Mouse (Mus musculus): Measurements from ENCODE around the gene Slc35e3. TPM values are rescaled to one million over a fixed set of nuclear protein-coding genes. Genes with fewer than 3 reads are reported as not detected.
"Not testable (repeated sequence)": the region's sequence is repeated elsewhere in the genome, so short reads cannot be mapped to it uniquely, and the experiment has no call there.

The Slc35e3 gene
- polyA plus RNA-seq, 1 experiment from 2014 or later: 2.5 TPM

DNA sequence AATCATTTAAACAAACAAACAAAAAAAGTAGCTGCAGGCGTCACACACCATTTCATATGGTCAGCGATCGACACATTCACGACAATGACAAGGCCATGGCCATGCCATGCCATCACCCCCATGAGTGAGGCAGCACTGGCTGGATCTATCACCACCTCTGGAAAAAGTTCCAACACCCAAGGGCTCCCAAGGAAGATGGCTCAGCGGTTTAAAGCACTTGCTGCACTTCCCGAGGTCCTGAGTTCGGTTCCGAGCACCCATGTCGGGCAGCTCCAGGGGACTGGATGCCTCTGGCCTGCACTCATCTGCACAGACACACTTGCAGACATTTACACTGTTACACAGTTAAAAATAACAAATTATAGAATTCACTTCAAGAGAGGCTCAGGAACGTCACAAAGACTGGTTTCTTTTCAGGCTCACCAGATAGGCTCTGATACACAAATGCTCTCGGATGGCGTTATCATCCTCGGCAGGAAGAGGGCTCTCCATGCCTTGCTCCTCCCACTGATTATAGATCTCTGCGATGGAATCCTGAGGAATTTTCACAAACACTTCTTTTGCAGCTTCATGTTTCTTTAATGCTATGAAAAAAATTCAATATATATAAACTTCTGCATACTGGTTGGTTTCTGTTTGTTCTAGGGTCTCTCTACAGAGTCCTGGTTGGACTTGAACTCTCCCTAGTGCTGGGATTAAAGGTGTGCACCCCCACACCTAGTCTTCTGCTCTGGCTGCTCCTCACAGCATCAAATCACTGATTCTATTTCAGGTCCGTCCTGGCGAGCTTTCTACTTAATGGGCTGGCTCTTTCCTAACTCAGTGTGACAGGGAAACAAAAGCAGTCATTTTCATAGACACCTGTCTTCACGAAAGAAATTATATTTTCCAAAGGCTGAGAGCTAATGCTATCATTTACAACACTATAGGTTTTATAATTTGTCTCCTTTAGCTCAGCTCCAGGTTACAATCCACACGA lies 12.9 kb upstream of the Slc35e3 start:
- H3K4me1 ChIP-seq (ENCODE audit: control insufficient read depth, low read depth, low read length): no peaks in the 10 kb centered on the region
- 76% methylated on average over 18 of the region's 18 CpGs for WGBS (ENCODE audit: insufficient replicate concordance)
- no peaks in the 10 kb centered on the region for H3K9me3 ChIP-seq (replicated peaks; ENCODE audit: control insufficient read depth, low read length)
- H3K4me2 ChIP-seq (ENCODE audit: low read depth, low read length): no peak overlapping the region
- no peak overlapping the region for H3K4me3 ChIP-seq (ENCODE audit: low read depth, low read length)
- H3K36me3 ChIP-seq (ENCODE audit: control insufficient read depth, insufficient read depth): peaks cover 53% of the 10 kb centered on the region
- no peak for ATAC-seq (ENCODE audit: low read depth)
- no peak overlapping the region for H3K9ac ChIP-seq (ENCODE audit: low read depth, low read length)
- no peaks in the 10 kb centered on the region for H3K27me3 ChIP-seq (ENCODE audit: control insufficient read depth, insufficient read depth, low read depth, low read length)
- no peak overlapping the region for H3K27ac ChIP-seq (ENCODE audit: low read length)

DNA sequence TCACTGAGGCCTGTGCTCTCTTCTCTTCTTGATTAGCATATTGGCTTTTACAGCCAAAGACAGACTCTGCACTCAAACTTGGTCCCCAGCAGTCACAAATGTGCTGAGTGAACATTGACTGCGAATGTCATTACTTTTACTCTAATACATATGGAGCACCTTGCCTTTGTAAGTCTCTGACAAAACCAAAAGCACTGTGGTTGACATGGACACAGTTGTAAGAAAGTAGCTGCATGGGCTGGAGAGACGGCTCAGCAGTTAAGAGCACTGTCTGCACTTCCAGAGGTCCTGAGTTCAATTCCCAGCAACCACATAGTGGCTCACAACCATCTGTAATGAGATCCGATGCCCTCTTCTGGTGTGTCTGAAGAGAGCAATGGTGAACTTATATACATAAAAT lies 12.2 kb upstream of the Slc35e3 start:
- not testable (repeated sequence) for H3K9ac ChIP-seq (ENCODE audit: low read depth, low read length); ATAC-seq (ENCODE audit: low read depth)
- WGBS (ENCODE audit: insufficient replicate concordance): 91% methylated on average over 3 of the region's 3 CpGs

DNA sequence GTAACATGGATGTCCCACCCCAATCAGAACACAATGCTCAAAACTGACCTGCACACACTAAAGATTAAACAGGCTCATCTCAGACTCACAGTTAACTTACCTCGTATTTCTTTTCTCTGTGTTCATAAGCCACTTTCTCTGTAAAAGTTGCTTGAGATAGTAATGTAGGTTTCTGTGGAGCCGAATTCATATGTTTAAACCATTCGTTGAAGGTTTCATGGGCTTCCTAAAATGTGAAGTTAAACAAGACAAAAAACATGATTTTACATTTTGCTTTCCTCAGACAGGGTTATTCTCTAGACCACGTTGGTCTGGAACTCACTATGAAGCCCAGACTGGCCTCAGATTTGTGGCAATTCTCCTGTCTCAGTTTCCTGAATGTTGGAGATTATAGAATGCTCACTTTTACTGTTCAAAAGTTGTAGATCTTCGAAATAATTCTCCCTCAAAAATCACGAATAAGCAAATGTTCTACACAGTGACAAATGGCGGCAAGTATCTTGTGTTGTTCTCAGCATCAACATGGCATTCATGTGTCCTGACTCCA lies 11.7 kb upstream of the Slc35e3 start:
- ATAC-seq (ENCODE audit: low read depth): no peak
- WGBS (ENCODE audit: insufficient replicate concordance): 82% methylated on average over 7 of the region's 7 CpGs

More for the DNA sequence above, 12.2 kb upstream of the Slc35e3 start:
- H3K36me3 ChIP-seq (ENCODE audit: control insufficient read depth, insufficient read depth): peaks cover 48% of the 10 kb centered on the region
- not testable (repeated sequence) for H3K4me2 ChIP-seq (ENCODE audit: low read depth, low read length); H3K4me3 ChIP-seq (ENCODE audit: low read depth, low read length); H3K9me3 ChIP-seq (replicated peaks; ENCODE audit: control insufficient read depth, low read length); H3K4me1 ChIP-seq (ENCODE audit: control insufficient read depth, low read depth, low read length); H3K27ac ChIP-seq (ENCODE audit: low read length); H3K27me3 ChIP-seq (ENCODE audit: control insufficient read depth, insufficient read depth, low read depth, low read length)

DNA sequence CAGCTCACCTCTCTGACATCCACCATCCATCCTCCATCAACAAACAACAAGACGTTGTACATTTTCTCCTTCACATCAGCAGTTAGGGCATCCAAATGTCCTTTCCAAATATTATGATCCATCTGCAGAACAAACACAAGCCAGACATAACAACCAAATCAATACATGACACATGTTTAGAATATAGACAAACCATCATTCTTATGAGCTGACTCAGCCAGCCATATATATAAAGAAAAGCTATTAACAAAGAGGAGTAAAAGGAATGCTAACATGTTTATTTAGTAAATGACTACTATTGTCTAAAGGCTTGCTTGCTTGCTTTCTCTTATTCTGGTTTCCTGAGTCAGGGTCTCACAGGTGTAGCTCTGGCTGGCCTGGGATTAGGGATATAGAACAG lies 11.1 kb upstream of the Slc35e3 start:
- H3K9me3 ChIP-seq (replicated peaks; ENCODE audit: control insufficient read depth, low read length): no peaks in the 10 kb centered on the region
- no peak overlapping the region for H3K9ac ChIP-seq (ENCODE audit: low read depth, low read length)
- WGBS (ENCODE audit: insufficient replicate concordance): 83% methylated on average over 1 of the region's 1 CpGs
- H3K27me3 ChIP-seq (ENCODE audit: control insufficient read depth, insufficient read depth, low read depth, low read length): no peaks in the 10 kb centered on the region
- H3K4me1 ChIP-seq (ENCODE audit: control insufficient read depth, low read depth, low read length): no peaks in the 10 kb centered on the region
- H3K36me3 ChIP-seq (ENCODE audit: control insufficient read depth, insufficient read depth): peaks cover 44% of the 10 kb centered on the region
- H3K4me2 ChIP-seq (ENCODE audit: low read depth, low read length): no peak overlapping the region
- no peak overlapping the region for H3K27ac ChIP-seq (ENCODE audit: low read length)
- H3K4me3 ChIP-seq (ENCODE audit: low read depth, low read length): no peak overlapping the region
- no peak for ATAC-seq (ENCODE audit: low read depth)

More for the DNA sequence above, 11.7 kb upstream of the Slc35e3 start:
- H3K4me3 ChIP-seq (ENCODE audit: low read depth, low read length): no peak overlapping the region
- peaks cover 44% of the 10 kb centered on the region for H3K36me3 ChIP-seq (ENCODE audit: control insufficient read depth, insufficient read depth)
- no peaks in the 10 kb centered on the region for H3K27me3 ChIP-seq (ENCODE audit: control insufficient read depth, insufficient read depth, low read depth, low read length)
- no peaks in the 10 kb centered on the region for H3K4me1 ChIP-seq (ENCODE audit: control insufficient read depth, low read depth, low read length)
- H3K9ac ChIP-seq (ENCODE audit: low read depth, low read length): no peak overlapping the region
- no peak overlapping the region for H3K27ac ChIP-seq (ENCODE audit: low read length)
- H3K4me2 ChIP-seq (ENCODE audit: low read depth, low read length): no peak overlapping the region
- H3K9me3 ChIP-seq (replicated peaks; ENCODE audit: control insufficient read depth, low read length): no peaks in the 10 kb centered on the region

DNA sequence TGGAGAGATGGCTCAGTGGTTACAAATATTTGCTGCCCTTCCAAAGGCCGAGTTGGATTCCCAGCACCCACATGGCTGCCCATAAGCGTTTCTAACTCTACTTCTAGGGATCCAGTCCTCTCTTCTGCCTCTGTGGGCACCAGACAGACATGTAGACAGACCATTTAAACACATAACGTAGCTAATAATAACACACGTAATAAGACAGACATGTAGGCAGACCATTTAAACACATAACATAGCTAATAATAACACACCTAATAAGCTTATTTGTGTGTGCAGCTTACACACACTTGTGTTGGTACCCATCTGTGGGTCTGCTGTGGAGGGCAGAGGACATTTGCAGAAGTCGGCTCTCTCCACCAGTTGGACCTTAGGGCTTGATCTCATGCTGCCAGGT lies 10.6 kb upstream of the Slc35e3 start:
- ATAC-seq (ENCODE audit: low read depth): no peak
- Histone ChIP-seq H3K9ac (ENCODE audit: low read depth, low read length) (no peak overlapping the region), H3K9me3 (replicated peaks; ENCODE audit: control insufficient read depth, low read length) (no peaks in the 10 kb centered on the region), H3K36me3 (ENCODE audit: control insufficient read depth, insufficient read depth) (peaks cover 48% of the 10 kb centered on the region), H3K4me2 (ENCODE audit: low read depth, low read length) (no peak overlapping the region), H3K27me3 (ENCODE audit: control insufficient read depth, insufficient read depth, low read depth, low read length) (no peaks in the 10 kb centered on the region), H3K4me1 (ENCODE audit: control insufficient read depth, low read depth, low read length) (no peaks in the 10 kb centered on the region), H3K27ac (ENCODE audit: low read length) (no peak overlapping the region), H3K4me3 (ENCODE audit: low read depth, low read length) (no peak overlapping the region)
- 78% methylated on average over 5 of the region's 5 CpGs for WGBS (ENCODE audit: insufficient replicate concordance)

DNA sequence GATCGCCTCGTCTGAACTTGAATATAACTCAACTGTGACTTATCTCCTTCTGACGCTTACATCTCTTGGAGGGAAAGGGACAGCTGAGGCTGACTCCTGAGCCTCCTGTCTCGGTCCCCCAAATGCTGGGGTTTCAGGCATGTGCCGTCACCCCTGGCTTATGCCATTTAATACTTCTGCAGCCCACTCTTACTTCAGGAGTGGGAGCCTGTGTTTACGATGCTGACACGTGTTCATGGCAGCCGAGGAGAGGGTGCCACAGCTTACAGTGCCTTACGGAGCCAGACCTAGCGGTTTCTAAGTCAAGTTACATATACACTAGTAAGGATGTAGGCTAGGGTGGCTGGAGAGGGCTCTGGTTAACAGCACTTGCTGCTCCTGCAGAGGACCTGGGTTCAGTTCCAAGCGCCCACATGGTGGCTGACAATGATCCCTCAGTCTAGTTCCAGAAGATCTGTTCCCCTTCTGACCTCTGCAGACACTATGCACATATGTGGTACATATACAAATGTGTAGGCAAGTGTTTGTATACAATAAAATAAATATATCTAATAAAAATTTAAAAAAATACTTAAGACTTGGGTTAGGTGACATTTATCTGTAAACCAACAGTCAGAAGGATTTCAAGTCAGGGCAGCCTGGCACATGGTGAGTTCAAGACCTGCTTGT lies 9.8 kb upstream of the Slc35e3 start:
- H3K4me1 ChIP-seq (ENCODE audit: control insufficient read depth, low read depth, low read length): no peaks in the 10 kb centered on the region
- H3K27ac ChIP-seq (ENCODE audit: low read length): peak overlapping the region; percentile 7
- H3K4me3 ChIP-seq (ENCODE audit: low read depth, low read length): no peak overlapping the region
- H3K9ac ChIP-seq (ENCODE audit: low read depth, low read length): no peak overlapping the region
- no peak for ATAC-seq (ENCODE audit: low read depth)
- H3K9me3 ChIP-seq (replicated peaks; ENCODE audit: control insufficient read depth, low read length): no peaks in the 10 kb centered on the region
- H3K36me3 ChIP-seq (ENCODE audit: control insufficient read depth, insufficient read depth): peaks cover 50% of the 10 kb centered on the region
- no peak overlapping the region for H3K4me2 ChIP-seq (ENCODE audit: low read depth, low read length)
- 68% methylated on average over 11 of the region's 11 CpGs for WGBS (ENCODE audit: insufficient replicate concordance)
- H3K27me3 ChIP-seq (ENCODE audit: control insufficient read depth, insufficient read depth, low read depth, low read length): no peaks in the 10 kb centered on the region

DNA sequence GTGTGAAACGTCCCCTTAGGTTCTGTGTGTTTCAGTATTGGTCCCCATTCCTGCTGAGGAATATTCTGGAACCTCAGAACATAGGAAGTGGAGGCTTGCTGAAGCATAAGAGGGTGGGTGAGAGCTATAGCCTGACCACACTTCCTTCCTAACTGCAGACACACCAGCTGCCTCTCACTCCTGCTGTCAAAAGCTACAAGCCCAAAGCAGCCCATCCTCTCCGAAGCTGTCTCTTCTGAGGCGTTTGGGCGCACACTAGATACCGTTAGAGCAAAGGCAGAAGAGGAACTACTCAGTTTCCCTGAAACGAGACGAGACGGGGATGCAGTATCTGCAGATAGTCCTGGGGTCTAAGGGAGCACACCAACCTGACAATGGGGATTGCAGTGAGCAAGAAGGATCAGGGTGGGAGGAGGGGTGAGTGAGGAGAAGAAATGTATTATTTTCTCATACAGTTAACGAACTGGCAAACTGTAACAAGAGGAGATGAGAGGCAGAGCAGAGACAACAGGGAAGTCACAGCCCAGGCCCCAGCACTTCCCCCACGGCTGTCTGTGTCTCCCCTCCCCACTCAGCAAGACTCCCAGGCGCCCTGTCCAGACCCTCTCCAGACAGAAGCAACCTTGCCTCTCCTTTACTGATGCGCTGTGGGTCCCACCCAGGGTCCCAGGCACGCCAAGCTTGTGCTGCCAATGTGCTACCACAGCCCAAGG lies 9.1 kb upstream of the Slc35e3 start:
- WGBS (ENCODE audit: insufficient replicate concordance): 43% methylated on average over 13 of the region's 13 CpGs
- no peak overlapping the region for H3K9ac ChIP-seq (ENCODE audit: low read depth, low read length)
- no peaks in the 10 kb centered on the region for H3K4me1 ChIP-seq (ENCODE audit: control insufficient read depth, low read depth, low read length)
- H3K27ac ChIP-seq (ENCODE audit: low read length): peak overlapping the region; percentile 7
- 0 out of 2 replicates have a peak, but pooled peaks have one; percentile 30 for ATAC-seq (ENCODE audit: low read depth)
- no peak overlapping the region; the same call in 1 of the 2 replicates for H3K4me2 ChIP-seq (ENCODE audit: low read depth, low read length)
- H3K9me3 ChIP-seq (replicated peaks; ENCODE audit: control insufficient read depth, low read length): no peaks in the 10 kb centered on the region
- peaks cover 49% of the 10 kb centered on the region for H3K36me3 ChIP-seq (ENCODE audit: control insufficient read depth, insufficient read depth)
- H3K27me3 ChIP-seq (ENCODE audit: control insufficient read depth, insufficient read depth, low read depth, low read length): no peaks in the 10 kb centered on the region
- no peak overlapping the region for H3K4me3 ChIP-seq (ENCODE audit: low read depth, low read length)

DNA sequence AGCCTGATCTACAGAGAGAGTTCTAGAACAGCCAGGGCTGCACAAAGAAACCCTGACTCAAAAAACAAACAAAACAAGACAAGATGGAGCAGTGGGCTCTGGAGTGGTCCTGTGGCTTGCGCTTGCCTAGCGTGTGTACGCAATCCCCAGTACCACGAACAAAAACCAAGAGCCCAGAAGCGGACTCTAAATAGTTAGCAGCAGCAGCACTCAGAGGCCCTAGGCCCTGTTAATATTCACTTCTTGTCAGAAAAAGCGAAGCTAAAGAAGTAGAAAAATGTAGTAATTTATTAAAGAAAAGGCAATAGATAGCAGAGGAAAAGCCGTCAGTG lies 8.4 kb upstream of the Slc35e3 start:
- ATAC-seq (ENCODE audit: low read depth): no peak

More for the DNA sequence above, 8.4 kb upstream of the Slc35e3 start:
- Histone ChIP-seq H3K9me3 (replicated peaks; ENCODE audit: control insufficient read depth, low read length) (no peaks in the 10 kb centered on the region), H3K4me1 (ENCODE audit: control insufficient read depth, low read depth, low read length) (no peaks in the 10 kb centered on the region), H3K27ac (ENCODE audit: low read length) (peak overlapping the region; percentile 7; the same call in 1 of the 2 replicates), H3K4me2 (ENCODE audit: low read depth, low read length) (no peak overlapping the region), H3K9ac (ENCODE audit: low read depth, low read length) (no peak overlapping the region), H3K4me3 (ENCODE audit: low read depth, low read length) (no peak overlapping the region), H3K36me3 (ENCODE audit: control insufficient read depth, insufficient read depth) (peaks cover 50% of the 10 kb centered on the region), H3K27me3 (ENCODE audit: control insufficient read depth, insufficient read depth, low read depth, low read length) (no peaks in the 10 kb centered on the region)
- WGBS (ENCODE audit: insufficient replicate concordance): 79% methylated on average over 7 of the region's 7 CpGs
